Mouse (Mus musculus) liver, embryonic 14.5 days (tissue): Measurements from ENCODE around the gene Cuta.

Experiments
- CTCF ChIP-seq: IDR thresholded peaks from 2 replicates; pipeline ENCODE4 v1.5.1; 2016; ENCODE audit warnings: antibody characterized with exemption, low read depth, control low read depth
- EP300 ChIP-seq: IDR thresholded peaks from 2 replicates; pipeline ENCODE4 v1.6.1; 2016; ENCODE audit warnings: antibody characterized with exemption, low read depth

GRCm38 (mm10) chr17:26936921-26937695 lies 2.3 kb downstream of the Cuta start:
- no peak for TF ChIP-seq CTCF
- TF ChIP-seq EP300 = no peak
